29 mouse cellular contexts compared by ENCODE assay signal in genomic region chr13:13798775-13799174, GRCm38 (mm10). TPM values are rescaled to one million over a fixed set of nuclear protein-coding genes. Genes with fewer than 3 reads are reported as not detected.
A peak's percentile ranks its signal among the peaks of the same experiment; 100 is the strongest.
DNase-seq lines count a peak whose midpoint lies in the region; ATAC-seq and TF ChIP-seq lines count a peak whose summit lies in the region.
"Had no signal": no experiment of that assay in that cellular context is flagged by ENCODE, and none has a peak within 500 bp of the region (broad histone marks: within the 10 kb centered on the region; RNA-seq: fewer than 3 reads in every experiment).

No protein-coding gene starts in this region.

- no peaks in the 10 kb centered on the region for H3K36me3 ChIP-seq in embryonic facial prominence, embryonic 14.5 days (ENCODE audit: control insufficient read depth, insufficient read depth, low read length)
- no peaks in the 10 kb centered on the region for H3K36me3 ChIP-seq in embryonic facial prominence, embryonic 10.5 days (replicated peaks)
- no peaks in the 10 kb centered on the region for H3K36me3 ChIP-seq in hindbrain, embryonic 14.5 days (replicated peaks; ENCODE audit: control insufficient read depth, insufficient read depth)
- no peaks in the 10 kb centered on the region for H3K36me3 ChIP-seq in hindbrain, embryonic 13.5 days
- H3K36me3 ChIP-seq in MEL (ENCODE audit: control insufficient read depth in 1 of 2, insufficient read depth in 2 of 2, low read length in 2 of 2), result peaks cover 0 to 27% of the 10 kb centered on the region in 2 experiments; a peak in 2 of 4 replicates
- H3K36me3 ChIP-seq in midbrain, embryonic 16.5 days (ENCODE audit: control insufficient read depth, insufficient read depth, low read length), result no peaks in the 10 kb centered on the region
- H3K36me3 ChIP-seq: embryonic facial prominence, embryonic 15.5 days; forebrain, embryonic 15.5 days; heart, embryonic 10.5 days; heart, embryonic 13.5 days; hindbrain, embryonic 12.5 days had no signal

- no peak for DNase-seq in embryonic facial prominence, embryonic 14.5 days (ENCODE audit: low spot score)
- no peak for DNase-seq in embryonic facial prominence, embryonic 10.5 days (ENCODE audit: low spot score)
- no peak for DNase-seq in hindbrain, embryonic 14.5 days (ENCODE audit: low spot score)
- DNase-seq in MEL (ENCODE audit: low read depth, low spot score), result peak; percentile 59
- DNase-seq in layer of hippocampus, postnatal 10 days (ENCODE audit: low spot score in 2 of 2), result no peak
- DNase-seq in left cerebral cortex, adult 2 months (ENCODE audit: extremely low spot score in 1 of 2, low spot score in 2 of 2), result no peak
- DNase-seq: adrenal gland, postnatal 10 days; cerebellum, adult 11-12 months; cerebellum, adult 8-10 months; cerebellum, postnatal 10 days; cerebellum, postnatal 36 days; embryo, embryonic 11 days; gastrocnemius, postnatal 10 days; gastrocnemius, postnatal 36 days; heart, adult 2 months; heart, postnatal 14 days; heart, postnatal 4 days had no signal

- ATAC-seq in embryonic facial prominence, embryonic 14.5 days (ENCODE audit: low read depth), result peak; percentile 57; the same call in 1 of the 2 replicates
- ATAC-seq in hindbrain, embryonic 14.5 days (ENCODE audit: low FRiP score), result no peak
- ATAC-seq in hindbrain, embryonic 13.5 days (ENCODE audit: low FRiP score), result no peak
- ATAC-seq in midbrain, embryonic 16.5 days, result peak; percentile 26; the same call in 1 of the 2 replicates
- ATAC-seq: forebrain, embryonic 15.5 days; hindbrain, postnatal 0 days; inflammation-experienced regulatory T-cells, adult 6 months; intestine, embryonic 16.5 days; Patski had no signal

- H3K9me3 ChIP-seq in embryonic facial prominence, embryonic 14.5 days (ENCODE audit: control insufficient read depth, low read length), result no peaks in the 10 kb centered on the region
- no peaks in the 10 kb centered on the region for H3K9me3 ChIP-seq in embryonic facial prominence, embryonic 10.5 days
- no peaks in the 10 kb centered on the region for H3K9me3 ChIP-seq in hindbrain, embryonic 14.5 days (ENCODE audit: control insufficient read depth, low read length)
- no peaks in the 10 kb centered on the region for H3K9me3 ChIP-seq in hindbrain, embryonic 13.5 days
- no peaks in the 10 kb centered on the region for H3K9me3 ChIP-seq in MEL (replicated peaks; ENCODE audit: insufficient read depth, low read length)
- no peaks in the 10 kb centered on the region for H3K9me3 ChIP-seq in midbrain, embryonic 16.5 days (replicated peaks; ENCODE audit: control insufficient read depth, low read length, poor library complexity, severe bottlenecking)
- H3K9me3 ChIP-seq: embryonic facial prominence, embryonic 15.5 days; forebrain, embryonic 15.5 days; heart, embryonic 10.5 days; heart, embryonic 13.5 days; hindbrain, embryonic 12.5 days had no signal

- no peak overlapping the region for H3K4me3 ChIP-seq in embryonic facial prominence, embryonic 14.5 days (ENCODE audit: low read depth, low read length)
- H3K4me3 ChIP-seq in embryonic facial prominence, embryonic 10.5 days, result no peak overlapping the region
- H3K4me3 ChIP-seq in hindbrain, embryonic 14.5 days (replicated peaks; ENCODE audit: low read length), result no peak overlapping the region
- no peak overlapping the region for H3K4me3 ChIP-seq in hindbrain, embryonic 13.5 days
- peak overlapping the region; percentile 12 to 30 for H3K4me3 ChIP-seq in MEL (ENCODE audit: control insufficient read depth in 1 of 2, insufficient read depth in 1 of 2, low read depth in 2 of 2, low read length in 2 of 2)
- H3K4me3 ChIP-seq in midbrain, embryonic 16.5 days (ENCODE audit: low read depth, low read length), result no peak overlapping the region
- H3K4me3 ChIP-seq in left cerebral cortex, adult 2 months, result no peak overlapping the region
- H3K4me3 ChIP-seq: embryonic facial prominence, embryonic 15.5 days; forebrain, embryonic 15.5 days; heart, adult 2 months; heart, embryonic 10.5 days; heart, embryonic 13.5 days; hindbrain, embryonic 12.5 days had no signal

- no peak for TF ChIP-seq CTCF in MEL (IDR thresholded peaks at IDR 0.05 in 2 of 3, conservative IDR thresholded peaks at IDR 0.05 in 1 of 3; ENCODE audit: control insufficient read depth in 1 of 3, insufficient read depth in 1 of 3, low read depth in 2 of 3, low read length in 3 of 3, poor library complexity in 1 of 3, severe bottlenecking in 1 of 3)
- TF ChIP-seq CTCF in left cerebral cortex, adult 2 months (IDR thresholded peaks at IDR 0.05), result no peak

- H3K4me2 ChIP-seq in embryonic facial prominence, embryonic 14.5 days (ENCODE audit: low read depth, low read length), result no peak overlapping the region
- H3K4me2 ChIP-seq in hindbrain, embryonic 14.5 days (replicated peaks), result no peak overlapping the region
- no peak overlapping the region for H3K4me2 ChIP-seq in hindbrain, embryonic 13.5 days
- no peak overlapping the region for H3K4me2 ChIP-seq in midbrain, embryonic 16.5 days (ENCODE audit: low read length)
- H3K4me2 ChIP-seq: embryonic facial prominence, embryonic 15.5 days; forebrain, embryonic 15.5 days; heart, embryonic 13.5 days; hindbrain, embryonic 12.5 days had no signal

- H3K9ac ChIP-seq in embryonic facial prominence, embryonic 14.5 days (ENCODE audit: low read depth, low read length), result no peak overlapping the region
- H3K9ac ChIP-seq in hindbrain, embryonic 14.5 days, result no peak overlapping the region
- H3K9ac ChIP-seq in hindbrain, embryonic 13.5 days, result no peak overlapping the region
- H3K9ac ChIP-seq in MEL (ENCODE audit: control insufficient read depth, low read depth, low read length, poor library complexity, severe bottlenecking), result peak overlapping the region; percentile 9; the same call in 1 of the 2 replicates
- H3K9ac ChIP-seq in midbrain, embryonic 16.5 days (ENCODE audit: low read depth, low read length), result no peak overlapping the region
- H3K9ac ChIP-seq: embryonic facial prominence, embryonic 15.5 days; forebrain, embryonic 15.5 days; heart, embryonic 13.5 days; hindbrain, embryonic 12.5 days had no signal

- no peak for TF ChIP-seq RAD21 in MEL (IDR thresholded peaks at IDR 0.05; ENCODE audit: low read depth, low read length)

- intact Hi-C loops in left cerebral cortex, adult 2 months (cut with DNase I), result loop anchor here (5.0 kb wide), 1 partner anchor 154 kb away; the partner anchor contains the start of gene B3galnt2

- H3K79me2 ChIP-seq in MEL (ENCODE audit: control insufficient read depth, insufficient read depth, low read length, poor library complexity), result no peaks in the 10 kb centered on the region

- WGBS in embryonic facial prominence, embryonic 14.5 days, result 87% methylated on average over 8 of the region's 8 CpGs
- WGBS in embryonic facial prominence, embryonic 10.5 days, result 92% methylated on average over 8 of the region's 8 CpGs
- WGBS in hindbrain, embryonic 14.5 days, result 76% methylated on average over 8 of the region's 8 CpGs
- WGBS in hindbrain, embryonic 13.5 days, result 81% methylated on average over 8 of the region's 8 CpGs
- WGBS in midbrain, embryonic 16.5 days, result 68% methylated on average over 8 of the region's 8 CpGs

- no peaks in the 10 kb centered on the region for H3K4me1 ChIP-seq in embryonic facial prominence, embryonic 14.5 days (ENCODE audit: control insufficient read depth, insufficient read depth, low read length)
- no peaks in the 10 kb centered on the region for H3K4me1 ChIP-seq in embryonic facial prominence, embryonic 10.5 days
- no peaks in the 10 kb centered on the region; the same call in 1 of the 2 replicates for H3K4me1 ChIP-seq in hindbrain, embryonic 14.5 days (replicated peaks; ENCODE audit: control insufficient read depth, insufficient read depth, low read length)
- no peaks in the 10 kb centered on the region for H3K4me1 ChIP-seq in hindbrain, embryonic 13.5 days (replicated peaks)
- H3K4me1 ChIP-seq in MEL (ENCODE audit: control insufficient read depth in 1 of 2, insufficient read depth in 2 of 2, low read length in 2 of 2), result peaks cover 11 to 33% of the 10 kb centered on the region in 2 experiments
- peaks cover 3% of the 10 kb centered on the region for H3K4me1 ChIP-seq in midbrain, embryonic 16.5 days (ENCODE audit: control insufficient read depth, insufficient read depth, low read length)
- H3K4me1 ChIP-seq: embryonic facial prominence, embryonic 15.5 days; forebrain, embryonic 15.5 days; heart, embryonic 10.5 days; heart, embryonic 13.5 days; hindbrain, embryonic 12.5 days had no signal

- TF ChIP-seq EP300 in MEL (IDR thresholded peaks at IDR 0.05; ENCODE audit: low read depth in 1 of 2, low read length in 2 of 2), result no peak

- TF ChIP-seq POLR2A in MEL (IDR thresholded peaks at IDR 0.05; ENCODE audit: control insufficient read depth in 1 of 2, insufficient read depth in 1 of 2, low read depth in 1 of 2, low read length in 2 of 2, poor library complexity in 1 of 2), result no peak

- H3K27ac ChIP-seq in embryonic facial prominence, embryonic 14.5 days (replicated peaks; ENCODE audit: low read depth, low read length), result no peak overlapping the region
- H3K27ac ChIP-seq in embryonic facial prominence, embryonic 10.5 days (replicated peaks), result no peak overlapping the region
- H3K27ac ChIP-seq in hindbrain, embryonic 14.5 days, result peak overlapping the region; percentile 17; the same call in 1 of the 2 replicates
- H3K27ac ChIP-seq in hindbrain, embryonic 13.5 days, result no peak overlapping the region
- no peak overlapping the region for H3K27ac ChIP-seq in MEL (ENCODE audit: control insufficient read depth, low read depth, low read length)
- no peak overlapping the region for H3K27ac ChIP-seq in midbrain, embryonic 16.5 days (ENCODE audit: low read length)
- no peak overlapping the region for H3K27ac ChIP-seq in left cerebral cortex, adult 2 months
- H3K27ac ChIP-seq: embryonic facial prominence, embryonic 15.5 days; forebrain, embryonic 15.5 days; heart, adult 2 months; heart, embryonic 10.5 days; heart, embryonic 13.5 days; hindbrain, embryonic 12.5 days; hindbrain, postnatal 0 days had no signal

- no peaks in the 10 kb centered on the region for H3K27me3 ChIP-seq in embryonic facial prominence, embryonic 14.5 days (replicated peaks; ENCODE audit: control insufficient read depth, insufficient read depth, low read length)
- no peaks in the 10 kb centered on the region for H3K27me3 ChIP-seq in embryonic facial prominence, embryonic 10.5 days (replicated peaks; ENCODE audit: low read depth, poor library complexity, severe bottlenecking)
- H3K27me3 ChIP-seq in hindbrain, embryonic 14.5 days (ENCODE audit: control insufficient read depth, insufficient read depth, low read length), result no peaks in the 10 kb centered on the region
- no peaks in the 10 kb centered on the region for H3K27me3 ChIP-seq in hindbrain, embryonic 13.5 days
- H3K27me3 ChIP-seq in MEL (ENCODE audit: control insufficient read depth in 1 of 2, insufficient read depth in 2 of 2, low read length in 2 of 2), result no peaks in the 10 kb centered on the region
- no peaks in the 10 kb centered on the region for H3K27me3 ChIP-seq in midbrain, embryonic 16.5 days (ENCODE audit: control insufficient read depth, insufficient read depth, low read depth, low read length)
- H3K27me3 ChIP-seq: embryonic facial prominence, embryonic 15.5 days; forebrain, embryonic 15.5 days; heart, embryonic 13.5 days; hindbrain, embryonic 12.5 days had no signal

RNA-seq across cellular contexts. Expression of gene Gng4, which starts 14.9 kb away (rescaled TPM):
- 6.2 and 6.7 TPM in 2 replicates for polyA plus RNA-seq in embryonic facial prominence, embryonic 14.5 days (2014; fragmentation: Nextera tagmentation; extraction: Ambion mirVana)
- polyA plus RNA-seq in embryonic facial prominence, embryonic 10.5 days (2016; fragmentation: Nextera tagmentation; extraction: Ambion mirVana), result 0.42 and 0.74 TPM in 2 replicates
- polyA plus RNA-seq in hindbrain, embryonic 14.5 days (2014; fragmentation: Nextera tagmentation; extraction: Ambion mirVana), result 75.6 and 113 TPM in 2 replicates
- 22.2 and 27.1 TPM in 2 replicates for polyA plus RNA-seq in hindbrain, embryonic 13.5 days (2015; fragmentation: Nextera tagmentation; extraction: Ambion mirVana)
- total RNA-seq in MEL (2012; rRNA removed), result not detected in 2 replicates
- not detected for polyA plus RNA-seq in MEL (2012; ENCODE audit: insufficient read depth in 1 of 2, insufficient read length in 2 of 2, low read depth in 1 of 2, low replicate concordance in 2 of 2, missing spikeins in 1 of 2)
- 68.8 and 103 TPM in 2 replicates for polyA plus RNA-seq in midbrain, embryonic 16.5 days (2015; fragmentation: Nextera tagmentation; extraction: Ambion mirVana)
- total RNA-seq in layer of hippocampus, postnatal 10 days (2021), result 100 to 1,000 TPM; 101 to 111 TPM
- total RNA-seq in left cerebral cortex, adult 2 months (2021), result 10 to 100 TPM; 39.3 to 45.2 TPM
- total RNA-seq: ES-E14 had no signal
- polyA plus RNA-seq: inflammation-experienced regulatory T-cells, adult 6 months; Patski had no signal

Comparison
In these comparisons a context has a peak if more than half of its experiments do, and no peak if none do; other contexts are left out.
1. ATAC-seq: peak in embryonic facial prominence, embryonic 14.5 days (single experiment) and midbrain, embryonic 16.5 days (single experiment); none in hindbrain, embryonic 14.5 days (single experiment) and hindbrain, embryonic 13.5 days (single experiment).
2. H3K4me3 ChIP-seq: peak in MEL (2 of 2); none in embryonic facial prominence, embryonic 14.5 days (single experiment), embryonic facial prominence, embryonic 10.5 days (single experiment), hindbrain, embryonic 14.5 days (single experiment), hindbrain, embryonic 13.5 days (single experiment), midbrain, embryonic 16.5 days (single experiment) and left cerebral cortex, adult 2 months (single experiment).